Mouse (Mus musculus): ENCODE results near the gene Iqce.

GRCm38 (mm10) chr5:140649881-140650414 is 52.2 kb downstream of the Iqce start:
- TF ChIP-seq CTCF (IDR thresholded peaks at IDR 0.05; ENCODE audit: insufficient read depth, low read depth, low read length) (no peak), POLR2A (IDR thresholded peaks at IDR 0.05; ENCODE audit: insufficient read depth, low read depth, low read length) (no peak)
